Mouse (Mus musculus): ENCODE measurements at regions not wholly inside any gene's neighbourhood (a gene's known extent, or its start where the extent isn't known, plus 50 kb on each side); places are given as distances from the start of the nearest gene placed in this dataset.

DNA sequence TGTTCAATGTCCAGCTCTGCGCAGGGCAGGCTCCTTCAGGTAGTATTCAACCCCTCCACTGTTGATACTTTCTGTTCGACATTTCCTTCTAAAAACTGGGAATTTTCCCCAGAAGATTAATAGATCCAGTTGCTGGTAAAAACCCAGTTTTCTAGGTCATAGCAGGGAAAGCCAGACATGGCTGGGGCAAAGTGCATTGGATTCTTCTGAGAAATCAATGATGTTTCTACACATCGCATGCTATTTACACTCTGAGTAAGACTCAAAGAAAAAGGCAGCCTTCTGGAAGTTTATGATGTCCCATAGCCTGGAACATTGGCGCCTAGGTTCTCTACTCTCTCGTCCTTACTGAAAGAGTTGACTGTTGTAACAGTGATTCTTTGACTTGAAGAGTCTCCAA lies 80.0 kb upstream of the Nphp3 start:
- no peak for DNase-seq (ENCODE audit: low spot score in 2 of 2)

DNA sequence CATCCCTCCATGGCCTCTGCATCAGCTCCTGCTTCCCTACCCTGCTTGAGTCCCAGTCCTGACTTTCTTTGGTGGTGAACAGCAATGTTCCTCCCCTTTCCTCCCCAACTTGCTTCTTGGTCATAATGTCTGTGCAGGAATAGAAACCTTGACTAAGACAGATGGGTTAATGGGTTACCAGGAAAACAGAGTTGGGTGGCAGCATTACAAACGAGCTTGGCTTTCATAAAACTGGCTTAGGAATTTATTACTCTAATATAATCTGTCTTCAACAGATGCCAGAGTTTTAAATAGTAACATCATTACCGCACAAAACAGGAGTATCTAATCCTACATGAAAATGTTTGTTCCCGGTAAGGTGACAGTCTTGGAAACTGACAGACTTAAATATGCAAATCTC lies 77.7 kb upstream of the Nphp3 start:
- DNase-seq (ENCODE audit: low spot score in 2 of 2): no peak

DNA sequence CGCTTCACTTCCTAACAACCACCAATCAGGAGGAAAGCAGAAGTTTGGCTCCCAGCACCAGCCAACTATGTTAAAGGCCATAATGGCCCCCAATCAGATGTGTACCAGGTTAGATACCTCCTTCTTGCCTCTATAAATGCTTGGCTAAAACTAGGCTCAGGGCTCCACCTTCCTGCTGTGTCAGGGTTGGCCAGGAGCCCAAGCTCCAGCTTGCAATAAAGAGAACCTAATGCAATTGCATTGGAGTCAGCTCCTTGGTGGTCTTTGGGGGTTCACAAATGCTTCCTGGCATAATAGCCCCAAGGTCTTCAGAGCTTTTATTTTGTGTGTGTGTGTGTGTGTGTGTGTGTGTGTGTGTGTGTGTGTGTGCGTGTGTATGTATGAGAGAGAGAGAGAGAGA lies 76.9 kb upstream of the Nphp3 start:
- DNase-seq (ENCODE audit: low spot score in 2 of 2): no peak

DNA sequence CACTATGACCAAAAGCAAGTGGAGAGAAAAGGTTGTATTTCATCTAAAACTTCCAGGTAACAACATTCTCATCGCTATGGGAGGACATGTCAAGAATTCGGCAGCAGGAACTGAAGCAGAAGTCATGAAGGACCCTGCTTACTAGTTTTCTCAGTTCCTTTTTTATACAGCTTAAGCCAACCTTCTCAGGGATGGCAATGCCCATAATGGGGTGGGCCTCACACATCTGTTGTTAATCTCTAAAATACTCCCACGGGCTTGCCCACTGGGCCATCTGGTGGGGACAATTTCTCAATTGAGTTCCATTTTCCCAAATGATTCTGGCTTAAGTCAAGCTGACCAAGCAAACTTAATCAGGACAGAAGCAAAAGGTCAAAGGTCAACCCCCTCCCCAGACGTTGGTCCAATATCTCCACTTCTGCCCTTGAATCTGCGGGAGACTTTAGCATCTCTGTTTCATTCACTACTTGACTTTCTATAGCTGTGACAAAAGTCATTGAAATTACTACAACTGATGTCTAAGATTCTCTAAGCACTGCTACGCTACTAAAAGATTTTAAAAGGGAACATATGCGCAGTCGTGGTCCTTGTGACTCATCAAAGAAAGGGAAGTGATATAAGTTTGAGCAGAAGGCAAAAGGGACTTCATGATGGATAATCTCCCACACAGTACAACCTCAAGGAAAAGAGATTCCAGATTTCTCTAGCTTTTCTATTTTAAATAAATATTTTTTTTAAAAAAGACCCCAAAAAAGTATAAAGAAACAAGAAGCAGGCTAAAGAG lies 73.4 kb upstream of the Nphp3 start:
- no peak for DNase-seq (ENCODE audit: low spot score in 2 of 2)

DNA sequence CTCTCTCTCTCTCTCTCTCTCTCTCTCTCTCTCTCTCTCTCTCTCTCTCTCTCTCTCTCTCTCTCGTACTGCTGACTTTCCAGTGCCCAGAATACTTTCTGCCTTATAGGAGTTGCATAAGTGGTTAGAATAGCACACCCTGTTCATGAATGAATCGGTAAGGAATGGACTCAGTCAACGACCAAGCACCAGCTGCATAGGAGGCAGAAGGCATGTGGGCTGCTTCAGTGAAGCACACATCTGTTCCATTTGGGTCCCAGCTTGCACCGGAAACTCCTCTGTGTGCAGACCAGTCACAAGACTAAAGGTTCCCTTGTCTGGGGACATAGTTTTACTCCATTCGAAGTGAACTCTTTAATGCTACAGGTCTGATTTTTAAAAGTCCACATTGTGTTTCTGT lies 64.3 kb upstream of the Nphp3 start:
- DNase-seq (ENCODE audit: low spot score in 2 of 2): peak; percentile 25 to 62

DNA sequence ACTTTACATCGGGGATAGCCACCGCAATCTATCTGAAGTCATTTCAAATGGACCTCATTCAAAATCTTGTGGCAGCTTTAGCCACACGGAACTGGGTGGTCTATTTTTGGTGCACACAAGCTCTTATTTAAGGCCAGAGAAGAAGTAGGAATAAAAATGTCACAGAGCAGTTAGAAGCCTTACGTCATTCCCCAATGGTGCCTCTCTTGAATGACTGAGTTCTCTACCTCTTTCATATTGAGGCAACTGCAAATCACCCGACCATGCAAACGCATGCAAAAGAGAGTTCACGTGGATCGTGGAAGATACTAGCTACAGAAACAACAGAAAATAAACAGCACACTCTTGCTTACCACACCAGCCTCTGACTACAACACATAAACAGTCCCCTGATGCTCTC lies 62.3 kb upstream of the Nphp3 start:
- no peak for DNase-seq (ENCODE audit: low spot score in 2 of 2)

DNA sequence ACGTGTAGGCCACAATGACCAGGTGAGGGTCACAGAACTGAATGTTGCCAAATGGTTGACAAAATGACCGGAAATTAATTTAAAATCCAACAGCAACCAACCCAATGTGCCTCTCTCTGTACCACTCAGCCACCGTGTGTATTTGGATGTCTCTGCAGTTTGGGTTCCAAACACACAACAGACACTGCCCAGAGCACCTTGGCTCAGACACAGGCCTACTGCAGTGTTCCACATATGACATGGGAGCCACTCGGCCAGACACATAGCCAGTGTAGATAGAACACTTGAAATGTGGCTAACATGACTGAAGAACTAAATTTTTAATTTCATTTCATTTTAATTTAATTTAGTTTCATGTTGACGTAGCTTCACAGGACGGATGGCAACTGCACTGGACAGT lies 61.8 kb upstream of the Nphp3 start:
- no peak for DNase-seq (ENCODE audit: low spot score in 2 of 2)

DNA sequence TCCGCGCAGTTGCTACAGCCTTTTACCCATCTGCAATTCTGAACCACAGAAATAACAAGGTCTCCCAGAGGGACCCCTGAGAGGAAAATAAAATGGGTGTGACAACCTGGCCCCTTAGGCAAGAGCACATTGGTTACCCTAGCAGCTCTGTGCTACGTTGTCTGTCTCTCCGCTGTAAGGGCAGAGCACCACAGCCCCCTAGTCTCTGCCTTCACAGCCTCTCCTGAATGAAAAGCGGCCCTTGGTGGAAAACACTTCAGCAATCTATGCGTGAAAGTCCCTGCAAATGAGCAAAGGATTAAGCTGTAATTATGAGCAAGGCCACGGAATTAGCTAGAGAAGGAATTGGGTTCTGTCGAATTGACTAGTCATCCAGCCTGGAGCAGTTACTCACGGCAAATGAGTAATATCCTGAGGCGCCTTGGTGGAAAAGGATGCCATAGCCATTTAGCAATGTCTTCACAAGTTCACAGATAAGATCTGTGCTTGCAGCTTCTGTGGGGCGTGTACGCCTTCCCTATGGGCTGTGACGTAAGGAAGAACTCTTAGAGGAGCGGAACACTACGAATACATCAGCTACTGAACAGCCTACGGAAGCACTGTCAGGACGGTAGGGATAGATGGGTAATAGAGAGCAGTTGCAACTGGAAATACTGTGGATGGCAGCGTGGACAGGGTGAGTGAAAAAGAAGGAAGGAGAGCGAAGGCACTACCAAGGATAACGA lies 61.0 kb upstream of the Nphp3 start:
- no peak for DNase-seq (ENCODE audit: low spot score in 2 of 2)

DNA sequence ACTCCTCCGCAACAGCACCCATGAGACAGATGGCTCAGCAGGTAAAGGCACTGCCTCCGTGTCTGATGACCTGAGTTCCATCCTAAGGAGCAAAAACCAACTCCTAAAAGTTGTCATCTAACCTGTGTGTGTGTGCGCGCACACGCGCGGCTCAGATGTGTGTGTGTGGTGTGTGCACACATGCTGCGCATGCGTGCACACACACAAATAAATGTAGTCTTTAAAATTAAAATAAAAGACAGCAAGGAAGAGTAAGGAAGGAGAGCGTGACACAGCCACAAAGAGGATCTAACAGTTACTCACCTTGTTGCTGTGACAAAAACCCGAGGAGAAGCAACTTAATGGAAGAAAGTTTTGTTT lies 60.5 kb upstream of the Nphp3 start:
- no peak for DNase-seq (ENCODE audit: low spot score in 2 of 2)

DNA sequence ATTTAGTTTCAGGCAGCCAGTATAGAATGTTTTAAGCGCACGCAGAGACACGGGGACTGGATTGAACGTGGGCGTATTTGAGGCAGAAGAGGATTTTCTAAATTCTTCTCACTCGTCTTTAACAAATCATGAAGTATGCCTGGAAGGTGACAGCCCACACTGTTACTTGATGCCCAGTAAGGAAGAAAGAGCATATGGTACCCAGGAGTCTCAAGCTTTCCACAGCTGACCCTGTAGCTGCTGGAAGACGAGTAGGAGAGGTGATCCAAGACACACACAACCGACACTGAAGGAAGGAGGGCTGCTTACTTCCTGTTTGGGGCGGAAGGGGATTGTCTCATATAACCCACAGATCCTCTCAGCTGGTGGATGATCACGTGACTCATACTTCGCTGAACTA lies 56.9 kb upstream of the Nphp3 start:
- peak; percentile 43 to 67 for DNase-seq (ENCODE audit: low spot score in 2 of 2)

DNA sequence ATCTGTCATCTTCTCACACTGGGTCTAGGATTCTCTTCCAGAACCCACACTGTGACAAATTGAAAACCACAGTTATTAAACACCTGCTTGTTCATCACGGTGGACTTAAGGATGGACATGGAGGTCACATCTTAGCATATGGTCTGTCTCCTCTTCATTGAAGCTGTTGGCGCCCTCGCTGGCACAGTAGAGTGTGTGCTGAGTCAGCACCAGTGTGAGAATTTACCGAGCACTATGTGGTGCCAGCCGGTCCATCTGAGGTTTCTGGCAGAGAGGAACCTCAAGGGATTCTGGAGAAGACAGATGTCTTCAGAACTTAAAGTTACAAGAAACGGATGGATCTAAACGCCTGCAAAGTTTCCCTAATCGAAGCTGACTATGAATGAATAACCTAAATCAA lies 50.5 kb upstream of the Nphp3 start:
- no peak for DNase-seq (ENCODE audit: low spot score in 2 of 2)

Measured in left cerebral cortex, adult 9 months (tissue).